Mouse (Mus musculus): ENCODE results near the gene Hmcn1.

DNA sequence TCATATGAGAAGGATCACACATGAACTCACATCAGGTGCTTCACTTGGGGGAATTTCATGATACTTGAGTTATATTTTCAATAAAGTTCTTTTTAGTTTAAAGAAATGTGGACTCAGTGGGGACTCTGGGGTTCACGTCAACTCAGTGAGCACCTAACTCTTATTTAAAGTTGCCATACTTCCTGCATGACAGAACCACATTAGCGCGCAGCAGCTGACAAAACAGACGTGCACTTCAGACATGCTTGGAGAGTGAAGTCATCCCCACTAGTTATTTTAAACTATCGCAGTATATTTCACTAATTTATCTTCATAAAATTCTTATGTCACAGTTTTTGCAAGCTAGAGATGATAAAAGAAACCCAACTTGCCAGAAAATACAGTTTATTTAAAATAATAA, 166.1 kb downstream of the Hmcn1 start:
- TF ChIP-seq CTCF (conservative IDR thresholded peaks at IDR 0.05; ENCODE audit: low read length) (no peak), POU5F1 (IDR thresholded peaks at IDR 0.05; ENCODE audit: borderline replicate concordance, low read length) (no peak)
